Mouse (Mus musculus): ENCODE measurements around the gene Cdkal1.

- no peak for TF ChIP-seq POLR2A (IDR thresholded peaks at IDR 0.05; ENCODE audit: insufficient read length, low read depth)
- no peak for TF ChIP-seq MAX (IDR thresholded peaks at IDR 0.05; ENCODE audit: low read depth)
- no peak for TF ChIP-seq MYOG (IDR thresholded peaks at IDR 0.05; ENCODE audit: control insufficient read depth in 1 of 3, insufficient read depth in 1 of 3, insufficient read length in 2 of 3, low read depth in 2 of 3)
- no peak for TF ChIP-seq CEBPB (IDR thresholded peaks at IDR 0.05; ENCODE audit: insufficient read depth, poor library complexity, severe bottlenecking)
- TF ChIP-seq E2F4 (IDR thresholded peaks at IDR 0.05; ENCODE audit: insufficient read depth), result no peak
- TF ChIP-seq MYOD1 (IDR thresholded peaks at IDR 0.05; ENCODE audit: control insufficient read depth in 1 of 3, insufficient read length in 2 of 3, low read depth in 2 of 3), result no peak
- no peak for TF ChIP-seq USF1 (IDR thresholded peaks at IDR 0.05; ENCODE audit: low read depth)
- TF ChIP-seq POLR2AphosphoS2 (IDR thresholded peaks at IDR 0.05; ENCODE audit: insufficient read length, low read depth), result no peak
- no peak for TF ChIP-seq TCF3 (IDR thresholded peaks at IDR 0.05; ENCODE audit: insufficient read length, low read depth)
- no peak for TF ChIP-seq REST (IDR thresholded peaks at IDR 0.05; ENCODE audit: insufficient read depth, insufficient read length)
Measured at GRCm38 (mm10) chr13:29357483-29357882, 498.0 kb downstream of the Cdkal1 start.

Data from myocyte (in vitro differentiated cells).